Mouse (Mus musculus): Measurements from ENCODE around the gene Tmem143.
"Not testable (repeated sequence)": the region's sequence is repeated elsewhere in the genome, so short reads cannot be mapped to it uniquely, and the experiment has no call there.

Gene Tmem143

GRCm38 (mm10) chr7:45896517-45897257 is at the start of gene Tmem143, which contains the start of gene Syngr4:
TSS of gene Tmem143 (plus strand) at chr7:45896941.
TSS of gene Syngr4 (minus strand) at chr7:45896714.
- DNase-seq, result peak; percentile 96

GRCm38 (mm10) chr7:45848447-45849027 is 48.2 kb upstream of the Tmem143 start:
- no peak for DNase-seq

DNA sequence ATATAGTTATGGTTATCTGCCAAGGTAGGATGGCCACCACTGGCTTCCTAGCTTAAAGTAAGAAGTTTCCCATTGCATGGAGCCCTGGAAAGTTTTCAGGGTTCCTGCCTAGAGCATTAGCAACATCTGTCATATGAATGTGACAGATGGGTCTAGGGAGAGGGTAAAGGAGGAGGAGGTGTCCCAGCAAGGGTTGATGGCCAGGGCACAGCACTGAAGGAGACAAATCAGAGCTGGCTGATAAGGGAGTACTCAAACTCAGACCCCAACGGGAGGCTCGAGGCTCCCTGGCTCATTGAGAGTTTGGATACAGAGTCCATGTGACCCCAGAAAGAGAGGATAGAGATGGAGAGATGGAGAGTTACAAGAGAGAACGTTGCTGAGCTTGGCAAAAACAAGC is 46.1 kb upstream of the Tmem143 start:
- DNase-seq, result no peak

- no peak for DNase-seq
These were observed 43.7 kb upstream of the Tmem143 start for GRCm38 (mm10) chr7:45853089-45853488.

DNA sequence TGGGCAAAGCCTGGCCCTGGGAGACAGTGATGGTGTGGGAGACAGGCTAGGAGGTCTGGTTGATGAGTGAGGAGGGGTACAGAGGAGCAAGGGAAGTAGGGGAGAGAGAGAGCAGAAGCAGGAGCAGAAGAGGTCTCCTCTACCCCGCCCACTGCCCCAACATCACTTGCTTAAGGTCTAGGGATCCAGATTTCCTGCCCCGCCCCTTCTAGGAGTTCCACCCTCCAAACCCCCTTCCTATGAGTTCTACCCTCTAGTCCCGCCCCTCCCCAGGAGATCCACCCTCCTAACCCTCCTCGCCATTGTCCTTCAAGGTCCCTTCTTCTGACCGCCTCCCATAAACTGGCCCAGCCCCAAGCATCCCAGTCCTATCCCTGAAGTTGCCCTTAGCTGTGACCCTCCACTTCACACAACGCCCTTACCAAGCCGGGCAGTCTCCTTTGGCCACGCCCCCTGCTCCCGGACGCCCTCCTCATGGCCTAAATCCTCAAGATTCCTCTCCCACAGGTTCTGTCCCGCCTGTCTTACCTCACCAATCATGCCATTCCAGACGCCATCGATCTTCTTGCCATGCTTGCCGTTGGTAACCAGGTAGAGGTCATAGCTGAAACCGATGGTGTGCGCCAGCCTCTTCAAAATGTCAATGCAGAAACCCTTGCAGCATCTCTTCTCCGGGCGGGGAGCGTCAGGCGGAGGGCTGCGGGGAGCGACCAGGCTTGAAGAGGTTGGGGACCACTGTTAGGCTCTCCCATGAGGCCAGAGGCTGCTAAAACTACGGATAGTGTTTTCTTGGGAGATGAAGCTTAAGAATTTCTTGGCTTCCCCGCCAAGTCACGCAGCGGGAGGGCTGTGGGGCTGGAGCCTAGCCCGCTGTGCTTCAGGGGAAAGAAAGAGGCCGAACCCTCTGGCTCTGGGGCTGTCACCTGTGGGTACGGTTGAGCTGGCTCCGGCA is 39.5 kb upstream of the Tmem143 start:
- peak; percentile 67 for DNase-seq

- DNase-seq, result no peak
These were observed 37.7 kb upstream of the Tmem143 start for GRCm38 (mm10) chr7:45859008-45859407.

- DNase-seq, result no peak
These were observed 33.9 kb upstream of the Tmem143 start for GRCm38 (mm10) chr7:45862804-45863203.

- no peak for DNase-seq
These were observed 32.3 kb upstream of the Tmem143 start for GRCm38 (mm10) chr7:45864435-45864834.

DNA sequence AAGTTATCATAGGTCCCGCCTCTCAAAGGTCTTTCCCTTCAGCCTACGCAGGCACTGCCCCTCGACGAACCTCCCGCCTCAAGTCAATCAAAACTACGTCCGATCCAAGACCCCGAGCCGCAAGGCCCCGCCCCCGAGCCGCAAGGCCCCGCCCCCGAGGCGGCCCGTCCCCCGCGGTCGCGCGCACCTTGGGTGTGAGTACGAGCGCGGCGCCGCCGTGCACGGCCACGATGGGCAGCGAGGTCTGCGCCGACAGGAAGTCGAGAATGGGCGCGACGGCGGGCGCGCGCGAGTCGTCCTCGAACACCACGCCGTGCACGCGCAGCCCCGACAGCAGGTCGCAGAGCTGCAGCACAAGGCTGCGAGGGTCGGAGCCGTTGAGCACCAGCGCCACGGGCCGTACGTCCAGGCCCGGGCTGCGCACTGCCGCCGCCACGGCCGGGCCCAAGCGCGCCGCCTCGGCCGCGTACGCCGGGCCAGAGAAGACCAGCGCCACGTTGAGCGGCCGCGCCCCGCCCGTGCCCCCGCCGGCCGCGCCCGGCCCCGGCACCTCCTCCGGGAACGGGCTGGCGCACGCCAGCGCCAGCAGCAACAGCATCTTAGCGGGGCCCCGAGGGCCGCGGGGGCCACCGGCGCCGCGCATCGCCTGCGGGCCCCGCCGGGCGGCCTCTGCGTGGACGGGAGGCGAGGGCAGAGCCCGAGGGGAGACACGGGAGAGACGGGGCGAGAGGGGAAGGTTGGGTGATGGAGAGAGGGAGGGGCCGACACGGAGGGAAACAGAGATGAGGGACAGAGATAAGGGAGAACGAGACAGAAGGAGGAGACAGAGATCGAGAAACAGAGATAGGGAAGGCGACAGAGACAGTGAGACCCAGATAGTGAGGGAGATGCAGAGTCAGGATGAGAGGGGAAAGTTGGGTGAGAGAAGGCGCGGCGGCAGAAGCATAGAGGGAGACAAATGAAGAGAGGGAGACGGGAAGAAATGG is 30.5 kb upstream of the Tmem143 start:
- peak; percentile 64 for DNase-seq

GRCm38 (mm10) chr7:45867871-45868270 is 28.9 kb upstream of the Tmem143 start:
- no peak for DNase-seq

DNA sequence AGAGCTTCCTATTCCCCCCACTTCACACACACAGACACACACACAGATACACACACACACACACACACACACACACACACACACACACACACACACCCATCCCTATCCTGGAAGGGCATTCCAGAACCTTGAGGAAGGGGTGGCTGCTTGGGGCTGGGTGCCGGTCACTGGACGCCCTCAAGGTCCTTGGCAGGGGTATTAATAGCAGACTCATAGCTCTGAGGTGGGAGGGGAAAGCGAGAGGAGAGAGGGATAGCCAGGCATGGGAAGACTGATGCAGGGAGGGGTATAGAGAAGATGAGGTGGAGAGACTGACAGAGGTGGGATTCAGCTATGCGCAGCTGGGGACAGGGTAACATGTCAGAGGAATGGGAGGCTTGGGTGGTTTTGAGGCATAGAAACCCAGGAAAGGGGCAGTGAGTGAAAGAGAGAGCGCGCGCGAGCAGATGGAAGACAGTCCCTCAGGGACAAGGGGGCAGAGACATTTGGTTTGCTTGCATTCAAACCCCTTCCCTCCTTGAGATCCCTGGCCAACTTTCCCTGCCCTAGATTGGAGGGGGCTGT is 27.6 kb upstream of the Tmem143 start:
- DNase-seq, result no peak

DNA sequence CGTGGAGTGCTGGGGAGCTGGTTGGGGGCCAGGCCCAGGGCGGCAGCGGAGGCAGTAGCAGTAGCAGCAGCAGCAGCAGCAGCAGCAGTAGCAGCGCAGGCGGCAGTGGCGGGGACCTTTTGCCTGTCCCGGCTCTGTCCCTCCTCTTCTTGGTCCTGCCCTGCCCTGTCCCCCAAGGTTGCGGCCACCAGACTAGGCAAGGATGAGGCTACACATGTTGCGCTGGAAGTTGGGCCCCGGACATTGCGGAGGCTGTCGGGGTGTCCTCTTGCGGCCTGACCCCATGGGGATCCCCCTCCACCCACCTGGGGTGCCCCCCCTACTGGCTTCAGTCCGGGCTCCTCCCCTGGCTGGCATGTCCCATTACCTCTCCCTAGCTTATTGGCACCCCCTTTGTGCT is 27.0 kb upstream of the Tmem143 start:
- DNase-seq, result no peak

GRCm38 (mm10) chr7:45870282-45871058 is 26.3 kb upstream of the Tmem143 start:
- DNase-seq, result no peak

DNA sequence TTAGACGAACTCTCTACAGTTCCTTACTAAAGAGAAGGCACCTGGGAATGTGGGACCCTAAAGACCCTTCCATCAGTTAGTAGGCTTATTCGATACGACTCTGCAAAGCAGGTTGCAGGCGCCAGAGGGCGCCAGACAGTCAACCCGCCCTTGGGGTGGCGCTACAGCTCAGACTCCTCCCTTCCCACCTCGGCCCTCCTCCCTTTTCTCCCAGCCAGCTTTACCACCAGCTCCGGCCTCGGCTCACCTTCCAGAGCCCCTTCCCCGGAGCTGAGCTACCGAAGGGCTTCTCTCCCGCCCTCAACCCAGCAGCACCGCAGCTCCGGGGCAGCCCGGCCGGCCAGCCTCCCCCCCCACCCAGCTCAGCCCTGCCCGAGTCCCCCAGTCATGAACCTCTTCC is 24.1 kb upstream of the Tmem143 start, which contains the start of gene Kdelr1:
Gene Kdelr1 (plus strand): TSS at position 149 of the 400 bp plus-strand sequence.
- peak; percentile 90 for DNase-seq

- peak; percentile 55 for DNase-seq
These were observed 23.4 kb upstream of the Tmem143 start for GRCm38 (mm10) chr7:45873061-45873947.

DNA sequence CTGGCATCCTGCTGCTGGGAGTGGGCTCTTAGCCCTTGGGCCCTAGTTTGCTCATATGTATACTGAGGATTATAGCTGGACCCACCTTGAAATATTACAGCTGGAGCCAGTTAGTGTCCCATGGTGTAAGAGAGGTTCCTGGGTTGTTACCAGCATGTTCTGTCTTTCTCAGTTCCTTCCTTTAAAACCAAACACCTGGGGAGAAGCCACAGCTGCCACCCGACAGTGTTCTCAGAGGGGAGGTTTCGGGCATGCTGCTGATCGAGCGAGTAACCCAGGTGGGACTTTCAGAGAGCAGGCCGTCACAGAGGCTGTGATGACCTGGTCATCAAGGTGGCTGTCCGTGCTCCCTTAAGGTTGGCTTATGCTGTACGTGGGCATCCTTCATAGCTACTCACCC is 19.8 kb upstream of the Tmem143 start:
- DNase-seq, result no peak

GRCm38 (mm10) chr7:45878278-45878677 is 18.5 kb upstream of the Tmem143 start, which contains the start of gene Grin2d:
TSS of gene Grin2d (minus strand) at chr7:45878378.
- DNase-seq, result not testable (repeated sequence)

DNA sequence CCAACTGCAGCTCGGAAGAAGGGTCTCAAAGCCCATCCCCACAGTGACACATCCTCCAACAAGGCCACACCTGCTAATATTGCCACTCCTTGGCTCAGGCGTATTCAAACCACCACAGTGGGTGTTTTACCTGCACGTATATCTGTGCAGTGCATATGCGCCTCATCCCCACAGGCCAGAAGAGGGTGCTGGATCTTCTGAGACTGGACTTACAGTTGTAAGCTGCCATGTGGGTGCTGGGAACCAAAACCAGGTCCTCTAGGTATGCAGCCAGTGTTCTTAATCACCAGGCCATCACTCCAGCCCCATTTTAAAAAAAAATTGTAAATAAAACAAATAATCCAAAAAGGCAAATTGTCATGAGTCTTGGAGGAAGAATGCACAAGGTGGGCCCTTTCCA is 16.2 kb upstream of the Tmem143 start:
- DNase-seq, result no peak

- DNase-seq, result no peak
These were observed 15.7 kb upstream of the Tmem143 start for GRCm38 (mm10) chr7:45881011-45881410.

GRCm38 (mm10) chr7:45887246-45887645 is 9.5 kb upstream of the Tmem143 start:
- no peak for DNase-seq
